Mouse (Mus musculus): ENCODE data around the gene Tfdp2. TPM values are rescaled to one million over a fixed set of nuclear protein-coding genes. Genes with fewer than 3 reads are reported as not detected.
A peak's percentile ranks its signal among the peaks of the same experiment; 100 is the strongest.

Gene Tfdp2
- polyA plus RNA-seq, 1 experiment from 2014 or later, result 4.2 TPM

DNA sequence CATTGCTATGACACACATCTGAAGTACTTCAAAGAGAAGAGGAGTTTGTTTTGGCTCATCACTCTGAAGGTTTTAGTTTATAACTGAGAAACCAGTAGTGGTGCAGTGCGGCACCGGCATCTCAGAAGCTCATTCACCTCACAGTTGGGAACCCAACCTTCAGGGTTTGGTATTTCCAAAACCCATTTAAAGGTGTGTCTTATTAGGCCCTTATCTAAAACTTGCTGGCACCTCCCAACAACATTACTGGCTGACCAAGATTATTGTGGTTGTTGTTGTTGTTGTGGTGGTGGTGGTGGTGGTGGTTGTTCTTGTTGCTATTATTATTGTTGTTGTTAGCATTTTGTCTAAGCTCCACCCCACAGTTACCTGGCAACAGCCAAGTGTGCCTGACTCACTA is 58.7 kb downstream of the Tfdp2 start:
- no peaks in the 10 kb centered on the region for H3K79me2 ChIP-seq (ENCODE audit: inconsistent target)
- no peak overlapping the region for H3K4me3 ChIP-seq (ENCODE audit: inconsistent target)
- WGBS (ENCODE audit: missing documents), result 85% methylated on average over 2 of the region's 2 CpGs
- H3K27ac ChIP-seq, result no peak overlapping the region
- no peaks in the 10 kb centered on the region for H3K36me3 ChIP-seq (ENCODE audit: inconsistent target)

DNA sequence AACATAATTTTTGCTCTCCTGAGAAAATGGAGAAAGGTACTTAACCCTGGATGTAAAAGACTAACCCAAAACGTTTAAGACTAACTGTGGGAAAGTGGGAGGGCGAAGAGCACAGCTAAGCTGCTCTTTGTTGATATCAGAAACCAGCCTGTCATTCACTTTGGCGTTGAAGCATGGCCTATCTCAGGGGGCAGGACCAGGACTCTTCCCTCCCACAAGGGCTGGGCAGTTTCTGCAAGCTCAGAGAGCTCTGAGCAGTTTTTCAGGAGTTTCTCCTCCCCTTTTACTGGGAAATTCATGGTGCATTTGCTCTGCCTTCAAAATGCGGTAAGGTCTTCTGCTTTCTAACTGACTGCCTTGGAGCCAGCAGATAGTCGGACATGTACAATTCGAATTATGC is 62.4 kb downstream of the Tfdp2 start:
- Histone ChIP-seq H3K4me3 (ENCODE audit: inconsistent target) (no peak overlapping the region), H3K27ac (no peak overlapping the region), H3K36me3 (ENCODE audit: inconsistent target) (no peaks in the 10 kb centered on the region), H3K79me2 (ENCODE audit: inconsistent target) (no peaks in the 10 kb centered on the region)
- WGBS (ENCODE audit: missing documents), result 83% methylated on average over 6 of the region's 6 CpGs

DNA sequence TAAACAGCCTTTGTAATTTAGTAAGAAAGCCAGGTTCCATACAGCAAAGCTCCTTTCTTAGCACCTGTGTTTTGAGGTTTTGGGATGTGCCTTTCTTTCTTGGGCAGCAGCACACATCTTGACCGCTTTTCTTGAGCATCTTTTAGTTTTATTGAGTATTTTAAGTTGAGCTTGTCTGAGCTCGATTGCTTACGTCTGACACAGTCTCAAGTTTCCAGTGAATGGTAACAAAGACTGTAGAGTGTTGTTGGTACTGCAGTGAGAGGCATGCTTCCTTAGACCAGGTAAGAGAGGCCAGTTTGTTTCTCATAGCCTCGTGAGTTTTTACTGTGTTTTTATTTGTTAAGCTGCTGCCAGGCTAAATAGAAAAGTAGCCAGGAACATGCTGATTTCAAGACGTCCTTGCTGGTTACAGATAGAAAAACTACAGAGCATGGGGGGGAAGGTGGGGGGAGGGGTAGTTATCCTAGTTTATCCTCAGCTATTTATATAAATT is 63.0 kb downstream of the Tfdp2 start:
- Histone ChIP-seq H3K36me3 (ENCODE audit: inconsistent target) (no peaks in the 10 kb centered on the region), H3K27ac (no peak overlapping the region)
- 29% methylated on average over 5 of the region's 5 CpGs for WGBS (ENCODE audit: missing documents)

DNA sequence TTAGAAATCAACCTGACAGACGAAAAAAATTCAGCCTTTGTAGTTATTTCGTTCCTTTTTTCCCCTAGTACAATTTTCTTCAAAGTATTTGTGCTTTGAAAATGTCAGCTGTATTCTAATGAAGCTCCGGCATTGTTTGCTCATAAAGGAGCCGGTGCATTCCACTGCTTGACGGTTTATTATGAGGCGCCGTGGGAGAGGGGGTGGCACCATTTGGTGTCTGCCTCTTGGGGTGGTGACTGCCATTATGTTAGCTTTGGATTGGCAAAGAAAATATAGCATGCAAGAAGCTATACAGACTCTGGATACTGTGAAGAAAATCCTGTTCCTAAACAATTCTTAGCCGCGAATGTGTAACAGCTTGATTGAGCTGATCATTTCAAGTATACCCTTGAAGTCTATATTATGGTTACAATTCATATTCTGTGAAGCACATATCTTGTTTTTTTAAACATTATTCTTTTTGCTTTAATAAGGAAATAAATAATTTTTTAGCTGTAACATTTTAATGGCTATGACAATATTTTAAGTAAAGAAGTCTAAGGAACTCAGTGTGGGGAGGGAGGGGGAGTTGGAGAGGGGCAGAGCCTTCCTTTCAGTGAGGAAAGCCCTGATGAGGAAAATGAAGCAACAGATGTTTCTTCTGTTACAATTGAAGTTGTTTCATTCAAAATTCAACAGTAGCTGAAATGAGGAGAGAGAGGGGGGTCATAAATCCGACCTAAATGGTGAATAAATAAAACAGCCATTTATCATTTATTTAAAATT is 63.9 kb downstream of the Tfdp2 start:
- Histone ChIP-seq H3K4me3 (ENCODE audit: inconsistent target) (peak overlapping the region; percentile 10), H3K36me3 (ENCODE audit: inconsistent target) (no peaks in the 10 kb centered on the region), H3K27ac (no peak overlapping the region), H3K79me2 (ENCODE audit: inconsistent target) (no peaks in the 10 kb centered on the region)
- 12% methylated on average over 10 of the region's 10 CpGs for WGBS (ENCODE audit: missing documents)

More for the DNA sequence above, 63.0 kb downstream of the Tfdp2 start:
- H3K79me2 ChIP-seq (ENCODE audit: inconsistent target), result no peaks in the 10 kb centered on the region
- H3K4me3 ChIP-seq (ENCODE audit: inconsistent target), result peak overlapping the region; percentile 10

DNA sequence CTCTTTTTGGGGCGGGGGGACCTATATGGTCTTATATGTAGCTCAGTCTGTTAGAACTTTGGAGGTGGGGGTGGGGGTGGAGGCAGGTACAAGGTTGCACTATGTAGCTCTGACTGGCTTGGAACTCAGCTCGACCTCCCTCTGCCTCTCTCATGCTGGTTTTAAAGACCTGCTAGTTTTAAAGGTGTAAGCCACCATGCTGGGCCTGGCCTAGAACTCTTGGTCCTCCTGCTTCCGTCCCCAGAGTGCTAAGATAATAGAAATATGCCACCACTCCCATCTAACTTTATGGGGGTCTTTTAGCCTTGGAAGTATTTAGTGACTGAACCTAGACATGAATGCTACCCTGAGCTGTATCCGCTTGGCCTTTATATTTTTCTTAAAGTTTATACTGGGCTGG is 65.0 kb downstream of the Tfdp2 start:
- WGBS (ENCODE audit: missing documents), result 90% methylated on average over 4 of the region's 4 CpGs
- H3K36me3 ChIP-seq (ENCODE audit: inconsistent target), result no peaks in the 10 kb centered on the region
- no peak overlapping the region for H3K27ac ChIP-seq
- no peak overlapping the region for H3K4me3 ChIP-seq (ENCODE audit: inconsistent target)
- no peaks in the 10 kb centered on the region for H3K79me2 ChIP-seq (ENCODE audit: inconsistent target)

DNA sequence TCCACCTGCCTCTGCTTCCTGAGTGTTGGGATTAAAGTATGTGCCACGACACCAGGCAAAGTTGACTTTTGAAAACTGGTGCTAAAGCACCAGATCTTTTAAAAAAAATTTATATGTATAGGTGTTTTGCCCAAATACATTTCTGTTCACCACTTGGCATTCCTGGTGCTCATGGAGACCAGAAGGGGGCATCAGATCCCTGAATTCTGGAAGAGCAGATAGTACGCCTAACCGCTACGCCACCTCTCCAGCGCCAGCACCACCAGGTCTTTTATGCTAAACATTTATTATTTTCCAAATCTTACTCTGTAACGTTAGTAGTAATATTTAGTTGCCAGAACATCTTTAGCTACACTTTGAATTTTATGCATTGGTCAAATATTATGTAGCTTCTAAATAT is 65.9 kb downstream of the Tfdp2 start:
- H3K27ac ChIP-seq, result no peak overlapping the region
- H3K79me2 ChIP-seq (ENCODE audit: inconsistent target), result no peaks in the 10 kb centered on the region
- H3K36me3 ChIP-seq (ENCODE audit: inconsistent target), result no peaks in the 10 kb centered on the region
- H3K4me3 ChIP-seq (ENCODE audit: inconsistent target), result no peak overlapping the region
- WGBS (ENCODE audit: missing documents), result 99% methylated on average over 6 of the region's 6 CpGs

DNA sequence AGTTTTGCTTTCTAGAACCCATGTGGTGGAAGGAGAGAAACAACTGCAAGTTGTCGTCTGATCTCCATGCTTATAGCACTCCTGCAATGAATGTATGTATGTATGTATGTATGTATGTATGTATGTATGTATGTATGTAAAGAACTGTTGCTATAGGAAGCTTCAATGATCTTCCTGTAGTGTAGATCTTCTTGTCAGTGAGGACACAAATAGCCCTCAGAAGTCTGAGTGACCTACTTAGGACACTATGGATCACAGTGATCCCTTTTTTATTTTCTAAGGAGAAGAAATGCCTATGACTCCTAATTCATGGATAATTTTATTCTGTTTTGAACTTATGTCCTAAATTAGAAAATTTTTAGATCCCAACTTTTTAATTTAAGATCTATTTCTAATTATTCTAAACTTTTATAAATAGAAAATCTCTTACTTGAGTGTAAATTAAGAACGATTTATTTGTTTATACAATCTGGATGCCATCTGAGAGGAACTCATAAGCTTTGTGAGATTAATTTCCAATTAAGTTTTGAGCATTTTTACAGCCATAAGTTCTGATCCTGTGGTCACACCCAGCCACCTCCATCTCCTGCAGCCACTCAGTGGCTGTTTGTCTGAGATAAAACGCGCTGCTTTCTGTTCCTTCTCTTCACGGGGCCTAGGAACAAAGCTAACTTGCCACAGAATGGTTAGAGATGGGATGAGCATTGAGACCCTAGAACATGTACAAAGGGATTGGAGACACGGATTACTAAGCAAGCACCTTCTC is 70.9 kb downstream of the Tfdp2 start:
- H3K79me2 ChIP-seq (ENCODE audit: inconsistent target), result no peaks in the 10 kb centered on the region
- H3K36me3 ChIP-seq (ENCODE audit: inconsistent target), result no peaks in the 10 kb centered on the region
- no peak overlapping the region for H3K27ac ChIP-seq
- H3K4me3 ChIP-seq (ENCODE audit: inconsistent target), result no peak overlapping the region
- WGBS (ENCODE audit: missing documents), result 79% methylated on average over 6 of the region's 6 CpGs

DNA sequence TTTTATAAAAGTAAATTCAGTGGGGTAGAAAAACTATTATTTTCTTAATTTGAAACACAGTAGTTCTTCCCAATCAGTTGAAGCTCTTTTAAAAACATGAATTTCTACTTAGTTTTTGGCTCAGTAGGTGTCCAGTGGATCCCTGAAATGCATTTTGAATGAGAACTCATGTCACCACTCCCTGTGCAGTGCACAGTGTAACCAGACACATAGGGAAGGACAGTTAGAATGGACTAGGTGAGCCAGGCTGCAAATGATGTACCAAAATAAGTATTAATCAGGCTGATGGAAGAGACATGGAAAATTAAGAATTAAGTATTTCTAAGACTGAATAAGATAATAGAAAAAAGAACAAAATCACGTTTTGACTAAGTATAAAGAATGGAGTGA is 71.5 kb downstream of the Tfdp2 start:
- H3K36me3 ChIP-seq (ENCODE audit: inconsistent target), result no peaks in the 10 kb centered on the region
- H3K79me2 ChIP-seq (ENCODE audit: inconsistent target), result no peaks in the 10 kb centered on the region
- 100% methylated on average over 1 of the region's 1 CpGs for WGBS (ENCODE audit: missing documents)
- H3K27ac ChIP-seq, result no peak overlapping the region
- H3K4me3 ChIP-seq (ENCODE audit: inconsistent target), result no peak overlapping the region

DNA sequence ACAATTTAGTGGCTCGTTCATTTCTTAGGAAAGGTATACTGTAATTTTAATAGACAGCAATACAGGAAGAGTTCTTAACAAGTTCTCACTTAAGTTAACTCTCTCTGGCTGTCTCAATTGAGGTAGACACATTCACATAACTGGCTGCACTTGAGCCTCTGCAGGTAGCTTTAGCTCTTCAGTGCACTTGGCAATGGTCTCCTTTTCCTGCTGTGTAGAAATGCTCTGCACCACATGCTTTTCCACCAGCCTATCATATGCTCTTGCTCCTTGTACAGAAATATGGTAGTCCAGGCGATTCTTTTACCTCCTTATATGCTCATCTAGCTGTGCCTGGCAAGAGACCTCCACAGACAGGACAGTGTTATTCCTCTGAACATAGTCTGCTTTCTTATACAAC is 73.7 kb downstream of the Tfdp2 start:
- H3K36me3 ChIP-seq (ENCODE audit: inconsistent target), result no peaks in the 10 kb centered on the region
- H3K27ac ChIP-seq, result no peak overlapping the region
- no peaks in the 10 kb centered on the region for H3K79me2 ChIP-seq (ENCODE audit: inconsistent target)
- 97% methylated on average over 2 of the region's 2 CpGs for WGBS (ENCODE audit: missing documents)
- no peak overlapping the region for H3K4me3 ChIP-seq (ENCODE audit: inconsistent target)

DNA sequence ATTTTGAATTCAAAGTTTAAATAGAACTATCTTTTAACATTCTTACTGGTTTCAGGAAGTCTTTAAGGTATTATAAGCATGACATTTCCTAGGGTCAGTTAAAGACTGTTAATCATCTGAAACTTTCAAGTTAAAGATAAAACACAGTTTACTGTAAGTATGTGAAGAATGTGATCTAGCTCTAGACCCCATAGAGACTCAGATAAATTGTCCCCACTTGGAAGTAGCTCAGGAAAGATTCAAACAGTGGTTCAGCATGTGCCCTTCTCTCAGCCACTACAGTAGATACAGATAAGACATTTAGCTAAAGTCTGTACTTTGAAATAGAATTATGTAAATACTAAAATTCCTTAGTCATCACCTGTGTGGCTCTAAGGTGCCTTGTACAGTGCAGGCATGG is 79.5 kb downstream of the Tfdp2 start:
- no peak overlapping the region for H3K27ac ChIP-seq
- no peaks in the 10 kb centered on the region for H3K79me2 ChIP-seq (ENCODE audit: inconsistent target)
- no peak overlapping the region for H3K4me3 ChIP-seq (ENCODE audit: inconsistent target)
- H3K36me3 ChIP-seq (ENCODE audit: inconsistent target), result no peaks in the 10 kb centered on the region

DNA sequence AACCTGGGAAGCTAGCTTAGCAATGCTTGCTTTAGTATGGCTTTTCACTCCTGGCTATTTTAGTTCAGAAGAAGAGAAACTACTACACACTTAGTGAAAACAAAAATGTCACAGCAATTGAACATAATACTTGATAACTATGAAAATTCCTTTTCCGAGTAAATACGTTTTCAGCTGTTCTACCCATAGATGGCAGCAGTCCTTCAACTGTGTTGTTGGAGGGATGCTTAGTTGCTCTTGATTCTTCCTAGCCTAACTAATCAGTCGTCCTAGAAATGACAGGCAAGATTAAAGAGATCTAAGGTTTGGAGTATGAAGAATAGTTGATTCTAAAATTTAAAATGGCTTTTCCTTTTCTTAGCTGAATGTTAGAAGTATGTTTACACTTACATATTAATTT is 85.4 kb downstream of the Tfdp2 start:
- H3K79me2 ChIP-seq (ENCODE audit: inconsistent target), result no peaks in the 10 kb centered on the region
- WGBS (ENCODE audit: missing documents), result 79% methylated on average over 3 of the region's 3 CpGs
- H3K36me3 ChIP-seq (ENCODE audit: inconsistent target), result no peaks in the 10 kb centered on the region
- no peak overlapping the region for H3K4me3 ChIP-seq (ENCODE audit: inconsistent target)
- H3K27ac ChIP-seq, result no peak overlapping the region

DNA sequence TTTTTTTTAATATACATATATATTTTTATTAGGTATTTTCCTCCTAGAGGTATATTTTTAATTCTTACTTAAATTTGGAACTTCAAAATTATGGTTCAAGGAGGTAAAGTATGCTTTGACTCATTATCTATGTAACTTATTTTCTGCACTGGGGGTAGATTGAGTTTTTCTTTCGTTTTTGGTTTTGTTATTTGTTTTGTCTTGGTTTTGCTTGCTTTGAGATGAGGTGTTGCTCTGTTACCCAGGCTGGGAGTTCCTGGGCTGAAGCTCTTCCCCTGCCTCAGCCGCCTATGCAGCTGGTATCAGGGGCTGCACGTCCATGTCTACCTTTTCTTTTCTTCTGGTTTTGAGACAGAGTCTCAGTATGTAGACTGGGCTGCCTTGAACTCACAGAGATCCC is 86.0 kb downstream of the Tfdp2 start:
- no peak overlapping the region for H3K27ac ChIP-seq
- no peak overlapping the region for H3K4me3 ChIP-seq (ENCODE audit: inconsistent target)
- 83% methylated on average over 3 of the region's 3 CpGs for WGBS (ENCODE audit: missing documents)
- no peaks in the 10 kb centered on the region for H3K79me2 ChIP-seq (ENCODE audit: inconsistent target)
- H3K36me3 ChIP-seq (ENCODE audit: inconsistent target), result no peaks in the 10 kb centered on the region

DNA sequence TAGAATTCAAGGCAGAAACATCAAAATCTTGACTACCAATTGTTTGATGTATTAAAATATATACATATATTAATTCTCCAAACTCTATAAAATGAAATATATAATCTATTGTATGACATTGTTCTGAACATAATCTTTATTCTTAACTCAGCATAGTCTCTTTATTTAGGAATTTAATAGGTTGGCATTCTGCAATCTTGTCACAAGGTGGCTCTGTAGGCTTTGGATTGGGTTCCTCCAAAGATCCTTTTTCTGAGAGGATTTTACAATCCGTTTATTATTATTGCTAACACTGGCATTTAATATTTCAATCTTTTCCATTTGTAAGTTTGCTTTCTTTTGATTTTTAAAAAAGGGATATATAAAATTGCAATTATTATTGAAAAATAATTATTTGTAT is 88.8 kb downstream of the Tfdp2 start:
- Histone ChIP-seq H3K79me2 (ENCODE audit: inconsistent target) (no peaks in the 10 kb centered on the region), H3K27ac (no peak overlapping the region), H3K36me3 (ENCODE audit: inconsistent target) (no peaks in the 10 kb centered on the region), H3K4me3 (ENCODE audit: inconsistent target) (no peak overlapping the region)
- 77% methylated on average over 1 of the region's 1 CpGs for WGBS (ENCODE audit: missing documents)

DNA sequence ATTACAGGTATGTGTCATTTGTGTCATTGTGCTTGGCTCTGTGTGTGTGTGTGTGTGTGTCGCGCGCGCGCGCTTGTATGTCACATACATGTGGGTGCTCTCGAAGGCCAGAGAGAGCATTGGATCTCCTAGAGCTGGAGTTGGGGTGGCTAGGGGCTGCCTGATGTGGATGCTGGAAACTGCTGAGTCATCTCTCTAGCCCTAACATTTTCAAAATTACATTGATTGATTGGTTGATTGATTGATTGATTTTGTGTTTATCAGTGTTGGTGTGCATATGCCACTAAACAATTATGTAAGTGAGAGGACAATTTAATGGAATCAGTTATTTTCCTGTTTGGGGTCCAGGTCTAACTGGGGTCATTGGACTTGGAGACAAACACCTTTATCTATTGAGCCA is 96.1 kb downstream of the Tfdp2 start:
- no peaks in the 10 kb centered on the region for H3K79me2 ChIP-seq (ENCODE audit: inconsistent target)
- H3K36me3 ChIP-seq (ENCODE audit: inconsistent target), result no peaks in the 10 kb centered on the region
- 99% methylated on average over 7 of the region's 7 CpGs for WGBS (ENCODE audit: missing documents)
- H3K4me3 ChIP-seq (ENCODE audit: inconsistent target), result no peak overlapping the region
- H3K27ac ChIP-seq, result no peak overlapping the region

DNA sequence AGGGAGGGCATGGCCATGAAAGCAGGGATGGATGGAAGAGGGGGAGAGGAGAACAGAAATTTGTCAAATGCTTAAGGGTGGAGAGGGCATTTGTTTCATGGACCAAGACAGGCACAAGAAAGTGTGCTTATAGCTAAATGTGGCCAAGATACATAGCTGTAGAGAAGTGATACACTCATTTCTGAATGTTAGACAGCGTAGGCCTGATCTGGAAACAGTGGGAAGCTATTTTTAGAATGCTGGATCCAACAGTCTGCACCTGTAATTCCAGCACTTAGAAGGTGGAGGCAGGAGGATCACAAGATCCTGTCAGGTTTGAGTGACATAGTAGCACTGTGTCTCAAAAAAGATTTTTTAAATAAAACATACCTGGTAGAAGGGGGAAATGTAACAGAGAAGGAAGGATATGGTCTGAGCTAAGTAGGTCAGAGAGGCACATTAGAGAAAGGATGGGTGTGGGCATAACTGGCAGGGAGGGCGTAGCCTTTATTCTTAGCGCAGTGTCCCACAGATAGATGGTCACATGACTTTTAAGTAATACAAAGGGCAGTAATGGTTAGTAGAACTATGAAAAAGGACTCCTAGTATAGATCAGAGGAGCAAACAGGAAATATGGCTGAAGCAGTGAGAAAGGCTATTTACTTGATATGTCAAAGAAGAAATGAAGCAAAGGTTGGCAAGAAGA is 103.4 kb downstream of the Tfdp2 start:
- no peak overlapping the region for H3K4me3 ChIP-seq (ENCODE audit: inconsistent target)
- H3K27ac ChIP-seq, result no peak overlapping the region
- H3K79me2 ChIP-seq (ENCODE audit: inconsistent target), result no peaks in the 10 kb centered on the region
- no peaks in the 10 kb centered on the region for H3K36me3 ChIP-seq (ENCODE audit: inconsistent target)
- 97% methylated on average over 3 of the region's 3 CpGs for WGBS (ENCODE audit: missing documents)

All from macrophage (primary cell).